Mouse (Mus musculus): ENCODE results near the gene Bach2.

DNA sequence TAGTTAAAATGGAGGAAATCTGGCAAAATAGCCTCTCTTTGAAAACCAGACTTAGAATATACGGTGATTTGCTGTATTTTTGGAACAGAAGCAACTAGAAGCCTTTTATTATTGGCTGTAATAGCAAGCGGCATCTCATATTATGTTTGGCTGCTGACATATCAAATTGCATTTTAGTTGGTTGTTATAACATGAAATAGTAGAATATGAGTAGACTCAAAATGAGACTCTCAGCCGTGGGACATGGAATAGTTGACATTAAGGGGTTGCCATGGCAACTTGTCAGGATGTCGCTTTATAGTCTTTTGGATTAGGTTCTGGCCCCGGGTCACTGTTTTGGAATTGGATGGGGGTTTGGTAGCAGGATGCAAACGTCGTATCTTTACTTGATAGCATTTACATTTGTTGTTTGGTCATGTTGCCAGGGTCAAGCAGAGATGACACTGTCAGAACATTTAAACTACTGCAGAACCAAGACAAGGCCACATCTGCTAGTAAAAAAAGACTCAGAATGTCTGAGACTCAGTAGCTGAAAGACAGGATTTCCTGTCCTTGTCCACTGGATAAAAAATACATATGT is 55.2 kb downstream of the Bach2 start:
- no peak for TF ChIP-seq POLR2A (IDR thresholded peaks at IDR 0.05; ENCODE audit: insufficient read depth, low read length)
- TF ChIP-seq CTCF (IDR thresholded peaks at IDR 0.05; ENCODE audit: low read depth, low read length): no peak
